Mouse (Mus musculus) E14TG2a.4 (cell line): Measurements from ENCODE around the gene Prcd.

Experiments used
- CTCF ChIP-seq: conservative IDR thresholded peaks from 2 replicates; pipeline ENCODE4 v1.5.1; 2014; ENCODE audit warnings: low read length
- NANOG ChIP-seq: IDR thresholded peaks from 2 replicates; pipeline ENCODE4 v1.6.1; 2014; ENCODE audit warnings: borderline replicate concordance, low read length, mixed read lengths
- POU5F1 ChIP-seq: IDR thresholded peaks from 2 replicates; pipeline ENCODE4 v1.6.1; 2014; ENCODE audit warnings: low read length, borderline replicate concordance

GRCm38 (mm10) chr11:116621258-116621704 lies 32.1 kb upstream of the Prcd start:
- TF ChIP-seq CTCF: no peak
- no peak for TF ChIP-seq NANOG
- TF ChIP-seq POU5F1: no peak
